Mouse (Mus musculus) limb, embryonic 14.5 days (tissue): Measurements from ENCODE around the gene Prkag2. TPM values are rescaled to one million over a fixed set of nuclear protein-coding genes. Genes with fewer than 3 reads are reported as not detected.

Experiments
- ATAC-seq: fragments of 200-750 bp; cut with Nextera tagmentation; 2 replicates; pipeline ENCODE4 v1.8.0; 2017; ENCODE audit warnings: low read depth, moderate number of reproducible peaks, moderate TSS enrichment; ENCODE audit not compliant: low FRiP score
- DNase-seq: peaks from one replicate; pipeline ENCODE4 v3.0.0-alpha.2; 2015; ENCODE audit warnings: low spot score
- H3K27ac ChIP-seq: fragments of 300-500 bp; sonication (generic); replicated peaks from 2 replicates; pipeline ENCODE4 v1.5.1; 2014; ENCODE audit warnings: low read depth, mild to moderate bottlenecking, low read length, moderate library complexity, mixed read lengths
- H3K27me3 ChIP-seq: fragments of 300-500 bp; sonication (generic); 2 replicates; pipeline ENCODE4 v1.6.1; 2014; ENCODE audit warnings: low read length, mixed read lengths; ENCODE audit not compliant: control insufficient read depth, insufficient read depth
- H3K36me3 ChIP-seq: fragments of 300-500 bp; sonication (generic); 2 replicates; pipeline ENCODE4 v1.6.1; 2014; ENCODE audit warnings: mild to moderate bottlenecking, low read length, moderate library complexity, mixed read lengths; ENCODE audit not compliant: control insufficient read depth, insufficient read depth
- H3K4me1 ChIP-seq: fragments of 300-500 bp; sonication (generic); 2 replicates; pipeline ENCODE4 v1.6.1; 2014; ENCODE audit warnings: antibody characterized with exemption, low read length, mixed read lengths; ENCODE audit not compliant: control insufficient read depth, insufficient read depth
- H3K4me2 ChIP-seq: fragments of 300-500 bp; sonication (generic); replicated peaks from 2 replicates; pipeline ENCODE4 v1.6.1; 2014; ENCODE audit warnings: low read depth, mild to moderate bottlenecking, low read length, moderate library complexity; ENCODE audit not compliant: severe bottlenecking
- H3K4me3 ChIP-seq: fragments of 300-500 bp; sonication (generic); replicated peaks from 2 replicates; pipeline ENCODE4 v1.5.1; 2014; ENCODE audit warnings: low read length
- H3K9ac ChIP-seq: fragments of 300-500 bp; sonication (generic); 2 replicates; pipeline ENCODE4 v1.6.1; 2014; ENCODE audit warnings: mild to moderate bottlenecking, low read depth, low read length, moderate library complexity; ENCODE audit not compliant: severe bottlenecking
- H3K9me3 ChIP-seq: fragments of 300-500 bp; sonication (generic); 2 replicates; pipeline ENCODE4 v1.6.1; 2016; ENCODE audit warnings: low read length; ENCODE audit not compliant: control insufficient read depth
- POLR2A ChIP-seq: fragments of 200-500 bp; IDR thresholded peaks from 2 replicates; pipeline ENCODE4 v1.8.0; 2012; ENCODE audit warnings: inconsistent platforms, mild to moderate bottlenecking, moderate library complexity, borderline replicate concordance; ENCODE audit not compliant: insufficient read depth, insufficient read length; ENCODE audit errors: extremely low read depth
- WGBS: fragments of 180-500 bp; shearing (Covaris S2); extraction: QIAGEN DNeasy Blood & Tissue Kit; methylation state at CpG from one replicate; pipeline ENCODE4 v1.1.7; 2014; 5-methylcytosine and 5-hydroxymethylcytosine counted together
- polyA plus RNA-seq, 2 experiments: library from polyadenylated mRNA; depleted of rRNA in 1 of 2; stranded (reverse) in 1 of 2; unstranded in 1 of 2; fragments of >200 nt; fragmentation: Nextera tagmentation in 1 of 2; extraction: Ambion mirVana in 1 of 2; gene quantifications; 2 replicates each; pipeline versions ENCODE4 v1.2.1 to v1.2.3; 2012 to 2014

Prkag2 gene
- polyA plus RNA-seq, 2 experiments: 21.3 to 32.6 TPM

DNA sequence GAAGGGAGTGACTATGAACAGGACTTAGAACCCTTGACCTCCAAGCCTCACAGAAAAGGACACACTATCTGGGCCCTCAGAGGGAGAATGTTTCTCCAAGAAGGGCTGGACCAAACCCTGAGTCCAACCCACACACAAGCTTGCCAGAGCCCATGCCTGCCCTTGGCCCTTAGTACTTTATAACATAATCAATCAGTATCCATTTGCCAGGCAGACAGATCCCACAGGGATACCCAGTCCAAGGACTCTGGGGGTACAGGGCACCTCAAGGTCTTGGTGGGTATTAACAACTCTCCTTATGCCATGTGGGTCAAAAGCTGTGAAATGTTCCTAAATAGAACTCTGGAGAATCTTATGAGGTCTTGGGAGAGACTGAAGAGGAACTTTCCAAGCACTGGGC, 5.3 kb upstream of the Prkag2 start:
- no peak for DNase-seq
- H3K9me3 ChIP-seq: no peaks in the 10 kb centered on the region
- no peak overlapping the region for H3K9ac ChIP-seq
- ATAC-seq: no peak
- no peak overlapping the region for H3K4me2 ChIP-seq
- no peak for TF ChIP-seq POLR2A
- H3K27me3 ChIP-seq: peaks cover 9% of the 10 kb centered on the region; the same call in 1 of the 2 replicates
- H3K36me3 ChIP-seq: no peaks in the 10 kb centered on the region
- H3K4me1 ChIP-seq: peaks cover 4% of the 10 kb centered on the region; the same call in 1 of the 2 replicates
- H3K4me3 ChIP-seq: no peak overlapping the region
- H3K27ac ChIP-seq: no peak overlapping the region

DNA sequence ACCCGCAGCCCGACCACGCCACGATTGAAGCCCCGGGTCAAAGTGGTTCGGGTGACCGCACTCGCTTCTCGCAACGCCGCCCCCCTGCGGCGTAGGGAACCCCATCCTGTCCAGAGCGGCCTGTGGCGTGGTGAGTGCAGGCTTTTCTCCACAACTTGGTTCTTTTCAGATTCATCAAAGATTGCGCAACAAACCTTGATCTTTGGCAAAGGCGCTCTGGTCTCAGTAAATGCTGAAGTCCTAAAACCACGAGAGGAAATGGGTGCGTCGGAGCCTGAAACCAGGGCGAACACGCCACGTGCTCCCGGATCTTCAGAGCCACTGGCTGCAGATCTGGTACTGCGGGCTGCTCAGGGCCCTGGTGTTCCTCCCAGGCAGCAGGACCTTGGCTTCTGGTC, 683 bp upstream of the Prkag2 start:
- 2% methylated on average over 25 of the region's 25 CpGs for WGBS
- no peaks in the 10 kb centered on the region for H3K9me3 ChIP-seq
- H3K27ac ChIP-seq: no peak overlapping the region
- no peaks in the 10 kb centered on the region for H3K36me3 ChIP-seq
- peak overlapping the region; percentile 56 for H3K4me3 ChIP-seq
- DNase-seq (no peak), ATAC-seq (peak; percentile 62)
- no peak for TF ChIP-seq POLR2A
- H3K4me2 ChIP-seq: peak overlapping the region; percentile 100
- H3K9ac ChIP-seq: peak overlapping the region; percentile 60
- H3K4me1 ChIP-seq: peaks cover 8% of the 10 kb centered on the region
- peaks cover 39% of the 10 kb centered on the region for H3K27me3 ChIP-seq

DNA sequence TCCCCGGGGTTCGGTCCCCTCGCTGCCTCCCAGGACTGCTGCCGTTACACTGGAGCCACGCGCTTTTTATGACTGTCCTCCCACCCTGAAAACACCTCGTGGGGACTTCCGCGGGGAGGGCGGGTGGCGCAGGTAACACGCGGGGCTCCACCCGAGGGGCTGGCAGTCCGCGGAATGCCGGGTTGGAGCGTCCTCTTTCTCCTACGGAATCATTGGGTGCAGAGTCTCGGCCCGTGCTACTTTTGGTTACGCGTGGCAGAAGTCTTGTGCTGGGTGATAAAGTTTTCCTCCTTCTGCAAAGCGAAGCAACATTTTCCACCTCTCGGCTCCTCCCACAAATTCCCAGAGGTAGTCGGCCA, 306 bp downstream of the Prkag2 start:
- ATAC-seq: no peak
- H3K36me3 ChIP-seq: no peaks in the 10 kb centered on the region
- peak overlapping the region; percentile 40 for H3K9ac ChIP-seq
- no peak for TF ChIP-seq POLR2A
- H3K4me3 ChIP-seq: peak overlapping the region; percentile 56
- peaks cover 8% of the 10 kb centered on the region for H3K4me1 ChIP-seq
- under 1% methylated on average over 26 of the region's 26 CpGs for WGBS
- H3K4me2 ChIP-seq: peak overlapping the region; percentile 100
- H3K9me3 ChIP-seq: no peaks in the 10 kb centered on the region
- no peak overlapping the region for H3K27ac ChIP-seq
- H3K27me3 ChIP-seq: peaks cover 39% of the 10 kb centered on the region
- DNase-seq: no peak

- Histone ChIP-seq H3K4me3 (peak overlapping the region; percentile 56), H3K27ac (no peak overlapping the region), H3K4me1 (peaks cover 8% of the 10 kb centered on the region), H3K4me2 (peak overlapping the region; percentile 100), H3K9me3 (no peaks in the 10 kb centered on the region), H3K27me3 (peaks cover 39% of the 10 kb centered on the region), H3K9ac (peak overlapping the region; percentile 40), H3K36me3 (no peaks in the 10 kb centered on the region)
- peak; percentile 36 for DNase-seq
- ATAC-seq: peak; percentile 28; the same call in 1 of the 2 replicates
- no peak for TF ChIP-seq POLR2A
- under 1% methylated on average over 38 of the region's 45 CpGs for WGBS
Measured at GRCm38 (mm10) chr5:25099367-25100156, 880 bp downstream of the Prkag2 start.

DNA sequence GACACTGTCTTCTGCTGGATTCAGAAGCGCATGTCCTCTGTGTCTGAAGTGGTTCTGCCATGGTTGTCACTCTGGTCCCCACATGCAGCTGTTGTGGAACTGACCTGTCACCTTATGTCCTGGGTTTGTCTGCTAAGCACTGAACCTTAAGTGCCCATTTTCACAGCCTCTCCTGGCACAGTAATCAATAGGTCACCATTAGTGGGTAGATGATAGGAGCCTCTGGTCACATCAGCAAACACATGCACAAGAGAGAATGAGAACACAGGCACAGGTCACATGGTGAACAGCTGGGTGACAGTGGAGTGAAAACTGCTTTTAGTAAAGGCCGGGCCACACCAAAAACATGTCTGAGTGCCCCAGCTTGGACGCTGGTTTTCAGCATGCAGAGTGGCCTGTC, 2.6 kb downstream of the Prkag2 start:
- Histone ChIP-seq H3K4me3 (no peak overlapping the region), H3K9me3 (no peaks in the 10 kb centered on the region), H3K27me3 (peaks cover 39% of the 10 kb centered on the region), H3K36me3 (no peaks in the 10 kb centered on the region), H3K27ac (no peak overlapping the region), H3K4me2 (no peak overlapping the region), H3K4me1 (peaks cover 8% of the 10 kb centered on the region), H3K9ac (no peak overlapping the region)
- 68% methylated on average over 3 of the region's 3 CpGs for WGBS
- TF ChIP-seq POLR2A: no peak
- DNase-seq: no peak
- no peak for ATAC-seq

DNA sequence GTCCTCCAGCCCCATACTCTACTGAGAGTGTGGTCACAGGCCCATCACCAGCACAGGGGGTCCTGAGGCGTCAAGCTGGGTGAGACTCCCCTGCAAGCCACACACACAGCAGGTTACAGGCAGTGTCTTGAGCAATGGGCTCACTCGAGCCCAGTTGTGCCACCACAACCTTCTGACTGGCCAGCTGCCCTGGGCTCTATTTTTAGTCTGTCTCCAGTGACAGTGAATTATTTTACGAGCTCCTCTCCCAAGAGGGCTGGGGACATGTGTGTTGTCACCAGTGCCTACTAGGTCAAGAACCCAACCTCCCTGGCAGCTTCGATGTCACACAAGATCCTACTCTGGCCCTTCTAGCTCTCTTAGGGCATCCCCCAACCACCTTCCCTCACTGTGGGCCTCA, 4.0 kb downstream of the Prkag2 start:
- peaks cover 7% of the 10 kb centered on the region for H3K4me1 ChIP-seq
- H3K4me3 ChIP-seq: no peak overlapping the region
- no peak for DNase-seq
- peaks cover 34% of the 10 kb centered on the region for H3K27me3 ChIP-seq
- 64% methylated on average over 4 of the region's 4 CpGs for WGBS
- H3K9ac ChIP-seq: no peak overlapping the region
- no peak for TF ChIP-seq POLR2A
- no peak overlapping the region for H3K27ac ChIP-seq
- H3K4me2 ChIP-seq: no peak overlapping the region
- ATAC-seq: no peak
- H3K9me3 ChIP-seq: no peaks in the 10 kb centered on the region
- H3K36me3 ChIP-seq: no peaks in the 10 kb centered on the region
